Mouse (Mus musculus): ENCODE results near the gene Dclre1c.

The Dclre1c gene

GRCm38 (mm10) chr2:3474361-3474805 lies 50.5 kb downstream of the Dclre1c start:
- intact Hi-C loops (cut with DNase I), result loop anchor here (5.0 kb wide), 1 partner anchor 47 kb away; no protein-coding TSS in a partner anchor

DNA sequence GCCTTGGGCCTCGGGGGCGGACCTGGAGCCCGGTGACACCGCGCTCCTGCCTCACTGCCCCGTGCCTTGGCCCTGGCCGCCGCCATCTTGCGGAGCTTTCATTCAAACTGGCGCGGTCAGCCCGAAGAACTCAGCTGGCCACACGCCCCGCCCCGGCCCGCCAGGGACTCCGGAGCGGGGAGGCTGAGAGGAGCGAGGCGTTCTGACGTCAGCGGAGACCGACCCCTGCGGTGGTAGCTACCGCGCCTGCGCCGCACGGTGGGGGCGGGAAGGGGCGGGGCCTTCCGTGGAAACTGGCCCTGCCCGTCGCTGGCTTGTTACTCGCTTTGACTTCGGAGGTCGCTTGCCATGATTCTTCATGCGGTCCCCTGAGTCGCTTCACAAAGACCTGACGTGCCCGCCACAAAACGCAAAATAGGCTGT lies 50.9 kb downstream of the Dclre1c start, which contains the start of gene Suv39h2:
Gene Suv39h2, minus strand, starts transcription at position 171 of the 423 bp plus-strand sequence.
- intact Hi-C loops (cut with DNase I), result loop anchor here (5.0 kb wide), 1 partner anchor 48 kb away; no protein-coding TSS in a partner anchor

- intact Hi-C loops (cut with DNase I), result no loop called here
Observed at GRCm38 (mm10) chr2:3475746-3476251, 51.9 kb downstream of the Dclre1c start.

- intact Hi-C loops (cut with DNase I), result no loop called here
Observed at GRCm38 (mm10) chr2:3480239-3480638, 56.3 kb downstream of the Dclre1c start.

- intact Hi-C loops (cut with DNase I), result no loop called here
Observed at GRCm38 (mm10) chr2:3489816-3490215, 65.9 kb downstream of the Dclre1c start.

DNA sequence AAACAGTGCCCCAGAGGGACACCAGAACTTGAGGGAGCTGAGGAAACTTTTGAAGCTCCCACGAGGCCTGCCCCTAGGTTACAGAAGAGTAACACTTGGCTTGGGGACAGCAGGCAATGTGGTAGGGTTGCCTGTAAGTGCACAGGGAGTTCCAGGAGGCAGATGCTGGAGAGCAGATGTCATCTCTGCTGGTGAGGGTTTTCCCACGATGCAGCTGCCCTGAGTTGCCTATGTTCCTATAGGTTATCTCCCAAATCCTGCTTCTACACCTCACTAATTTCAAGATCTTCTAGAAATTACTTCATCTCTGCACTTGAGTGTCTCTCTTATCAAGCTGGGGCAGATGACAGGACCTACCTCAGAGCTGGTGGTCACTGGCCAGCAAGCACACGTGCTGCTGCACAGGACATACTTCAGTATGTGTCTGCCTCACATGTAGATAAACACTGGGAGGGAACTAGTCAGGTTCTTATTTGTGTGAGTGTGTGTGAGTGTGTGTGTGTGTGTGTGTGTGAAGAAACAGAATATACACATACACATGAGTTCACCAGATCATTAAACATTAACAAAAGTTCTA lies 70.0 kb downstream of the Dclre1c start:
- intact Hi-C loops (cut with DNase I), result no loop called here

DNA sequence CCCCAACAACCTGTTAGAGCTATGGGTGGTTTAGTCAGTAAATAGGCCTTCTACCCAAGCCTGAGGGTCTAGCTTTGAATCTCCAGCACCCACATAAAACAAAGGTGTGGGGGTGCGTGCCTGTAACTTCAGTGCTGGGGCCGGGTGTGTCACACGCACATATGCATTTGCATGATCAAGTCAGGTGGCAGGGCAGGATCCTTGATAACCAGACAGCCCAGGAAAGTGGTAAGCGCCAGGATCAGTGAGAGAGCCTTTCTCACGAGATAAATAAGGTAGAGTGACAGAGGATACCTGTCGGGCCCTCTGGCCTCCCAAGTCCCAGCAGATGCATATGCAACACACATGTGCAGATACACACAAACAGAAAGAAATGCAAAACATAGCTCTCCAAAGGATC lies 75.6 kb downstream of the Dclre1c start:
- intact Hi-C loops (cut with DNase I), result no loop called here

DNA sequence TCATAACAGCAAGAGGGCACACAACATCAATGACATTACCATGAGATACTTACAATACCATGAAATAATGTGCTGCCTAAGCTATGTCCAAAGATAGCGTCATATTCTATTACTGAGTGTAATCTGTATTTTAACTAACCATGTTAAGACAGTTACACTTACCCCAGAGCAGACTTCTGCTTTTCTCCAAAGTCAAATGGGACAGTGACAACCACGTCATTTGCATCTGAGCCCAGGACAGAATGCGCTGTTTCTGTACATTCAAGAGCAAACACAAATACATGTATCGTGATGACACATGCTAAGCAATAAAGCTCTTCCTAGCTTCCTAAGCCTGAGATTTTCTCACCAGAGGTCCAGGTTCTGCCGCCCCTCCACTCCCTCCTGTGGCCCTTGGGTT lies 77.0 kb downstream of the Dclre1c start:
- intact Hi-C loops (cut with DNase I), result no loop called here

DNA sequence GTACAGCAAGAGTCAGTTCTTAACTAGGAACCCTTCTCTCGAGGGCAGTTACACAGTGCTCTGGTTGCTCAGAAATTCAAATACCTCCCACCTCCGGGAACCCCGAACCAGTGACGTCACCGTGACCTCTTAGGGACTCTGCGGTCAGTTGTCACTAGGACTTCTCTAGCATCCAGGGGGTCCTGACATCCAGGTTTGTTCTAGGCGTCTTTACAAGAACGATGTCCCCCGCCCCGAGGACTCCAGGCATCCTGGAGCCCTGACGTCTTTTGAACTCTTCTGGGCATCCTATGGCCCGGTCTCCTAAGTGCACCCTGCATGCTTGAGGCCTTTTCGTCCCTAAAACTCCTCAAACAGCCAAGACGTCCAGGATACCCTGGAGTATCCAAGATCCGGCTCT lies 88.1 kb downstream of the Dclre1c start:
- intact Hi-C loops (cut with DNase I), result loop anchor here (5.0 kb wide), 1 partner anchor 95 kb away; no protein-coding TSS in a partner anchor

DNA sequence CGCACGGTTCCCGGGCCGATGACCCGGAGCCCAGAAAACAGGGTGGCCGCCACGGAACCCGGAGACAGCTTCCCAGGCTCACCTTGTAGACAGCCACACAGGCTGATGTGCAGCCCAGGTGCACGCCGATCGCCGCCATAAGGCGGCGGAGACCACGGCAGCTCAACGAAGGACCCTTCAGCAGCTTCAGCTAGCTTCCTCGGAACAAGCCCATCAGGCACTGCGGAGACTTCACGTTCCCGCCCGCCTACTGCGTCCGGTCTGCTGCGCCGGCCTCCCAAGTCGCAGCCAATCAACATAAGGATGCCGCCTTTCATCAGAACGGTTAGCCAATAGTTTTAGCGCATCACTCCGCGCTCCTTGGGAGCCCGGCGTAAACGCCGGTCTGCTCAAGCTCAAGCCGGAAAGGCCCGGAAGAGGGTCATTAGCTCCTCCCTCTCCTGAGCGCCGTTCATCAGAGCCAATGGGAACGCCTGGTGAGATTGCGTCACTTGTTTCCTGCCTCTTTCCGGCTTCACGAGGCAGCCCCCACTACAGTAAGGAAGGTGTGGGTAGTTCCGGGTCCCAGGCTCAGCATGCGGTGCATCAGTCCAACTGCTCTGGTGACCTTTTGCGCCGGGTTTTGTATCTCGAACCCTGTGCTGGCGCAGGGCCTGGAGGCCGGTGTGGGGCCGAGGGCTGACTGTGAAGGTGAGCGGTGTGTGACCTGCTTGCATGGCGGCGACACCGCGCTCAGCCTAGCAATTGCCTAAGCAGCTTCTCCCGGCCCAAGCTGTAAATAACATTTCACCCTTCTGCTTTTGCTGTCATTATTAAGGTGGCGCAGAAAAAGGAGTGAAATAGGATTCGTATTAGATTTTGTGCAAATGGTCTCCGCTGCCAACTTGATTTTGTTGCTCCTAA lies 88.9 kb downstream of the Dclre1c start, which contains the start of the genes Gm45902, Hspa14 and Cdnf:
Gene Gm45902, minus strand, starts transcription at position 239 of the 903 bp plus-strand sequence.
Gene Hspa14, minus strand, starts transcription at position 263 of the 903 bp plus-strand sequence.
Gene Cdnf, plus strand, starts transcription at position 479 of the 903 bp plus-strand sequence.
- intact Hi-C loops (cut with DNase I), result loop anchor here (5.0 kb wide), 1 partner anchor 96 kb away; no protein-coding TSS in a partner anchor

Measured in adrenal gland (tissue).